Mouse (Mus musculus) erythroblast, embryonic 14.5 days (primary cell): Measurements from ENCODE around the gene Atoh7. TPM values are rescaled to one million over a fixed set of nuclear protein-coding genes. Genes with fewer than 3 reads are reported as not detected.

Experiments used
- H3K27me3 ChIP-seq: 2 replicates; pipeline ENCODE4 v1.6.1; 2012; ENCODE audit warnings: inconsistent platforms; ENCODE audit not compliant: control insufficient read depth
- H3K36me3 ChIP-seq: 2 replicates; pipeline ENCODE4 v1.6.1; 2012; ENCODE audit warnings: mild to moderate bottlenecking, inconsistent platforms; ENCODE audit not compliant: control insufficient read depth
- H3K4me1 ChIP-seq: 2 replicates; pipeline ENCODE4 v1.6.1; 2012; ENCODE audit warnings: inconsistent platforms; ENCODE audit not compliant: control insufficient read depth
- H3K4me3 ChIP-seq: replicated peaks from 2 replicates; pipeline ENCODE3; 2012; ENCODE audit warnings: moderate library complexity, mild to moderate bottlenecking, inconsistent platforms
- H3K9me3 ChIP-seq: 2 replicates; pipeline ENCODE4 v1.6.1; 2012; ENCODE audit warnings: low read length, inconsistent platforms, mixed read lengths; ENCODE audit not compliant: control insufficient read depth
- GATA1 ChIP-seq: IDR thresholded peaks from 2 replicates; pipeline ENCODE4 v1.6.1; 2012; ENCODE audit warnings: low read length, inconsistent platforms, mixed read lengths
- TAL1 ChIP-seq: IDR thresholded peaks from 3 replicates; pipeline ENCODE4 v1.6.1; 2012; ENCODE audit warnings: low read length, inconsistent platforms, mixed read lengths
- polyA plus RNA-seq: library from polyadenylated mRNA; stranded (reverse); fragments of >175 nt; gene quantifications from 2 replicates; pipeline ENCODE4 v1.2.3, GENCODE M21; 2012

Atoh7 gene
- polyA plus RNA-seq, 1 experiment: not detected

DNA sequence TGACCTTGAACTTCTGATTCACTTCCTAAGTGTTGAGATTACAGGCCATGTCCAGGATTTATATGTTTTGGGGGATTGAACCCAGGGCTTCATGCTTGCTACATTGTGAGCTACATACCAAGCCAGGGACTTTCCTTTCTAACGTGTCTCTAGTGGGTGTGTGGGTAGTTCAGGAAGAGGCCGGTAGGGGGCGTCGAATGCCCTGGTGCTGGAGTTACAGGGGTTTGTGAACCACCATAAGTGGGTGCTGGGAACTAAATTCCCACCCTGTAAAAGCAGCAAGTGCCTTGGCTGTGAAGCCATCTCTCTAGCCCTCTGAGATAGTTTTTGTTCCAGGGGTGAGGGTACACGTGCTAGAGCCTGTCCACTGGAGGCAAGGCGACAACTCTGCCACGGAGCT lies 31.0 kb downstream of the Atoh7 start:
- Histone ChIP-seq H3K9me3 (no peaks in the 10 kb centered on the region; the same call in 1 of the 2 replicates), H3K4me1 (no peaks in the 10 kb centered on the region), H3K27me3 (no peaks in the 10 kb centered on the region; the same call in none of the 2 replicates), H3K36me3 (no peaks in the 10 kb centered on the region), H3K4me3 (no peak overlapping the region)
- no peak for TF ChIP-seq TAL1
- no peak for TF ChIP-seq GATA1

DNA sequence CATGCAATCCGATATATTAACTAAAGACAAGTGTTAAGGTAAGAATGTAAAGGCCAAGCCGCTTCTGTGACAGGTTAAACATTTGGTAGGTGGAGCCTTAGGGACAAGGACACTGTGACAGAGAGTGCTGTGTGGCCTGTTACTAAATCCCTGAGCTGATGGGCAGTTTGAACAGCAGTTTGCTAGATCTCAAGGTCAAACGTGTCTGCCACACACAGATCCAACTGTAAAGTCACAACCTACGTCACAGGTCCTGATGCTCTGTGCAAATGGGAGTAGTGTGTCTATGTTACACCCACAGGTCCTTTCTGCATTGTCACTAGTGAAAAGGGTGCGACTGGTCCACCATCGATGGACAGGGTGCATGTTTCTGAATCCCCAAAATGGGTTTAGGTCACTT lies 32.9 kb downstream of the Atoh7 start:
- Histone ChIP-seq H3K27me3 (peaks cover 6% of the 10 kb centered on the region), H3K4me1 (no peaks in the 10 kb centered on the region), H3K4me3 (no peak overlapping the region), H3K9me3 (no peaks in the 10 kb centered on the region; the same call in 1 of the 2 replicates), H3K36me3 (no peaks in the 10 kb centered on the region)
- TF ChIP-seq GATA1: no peak
- TF ChIP-seq TAL1: no peak

DNA sequence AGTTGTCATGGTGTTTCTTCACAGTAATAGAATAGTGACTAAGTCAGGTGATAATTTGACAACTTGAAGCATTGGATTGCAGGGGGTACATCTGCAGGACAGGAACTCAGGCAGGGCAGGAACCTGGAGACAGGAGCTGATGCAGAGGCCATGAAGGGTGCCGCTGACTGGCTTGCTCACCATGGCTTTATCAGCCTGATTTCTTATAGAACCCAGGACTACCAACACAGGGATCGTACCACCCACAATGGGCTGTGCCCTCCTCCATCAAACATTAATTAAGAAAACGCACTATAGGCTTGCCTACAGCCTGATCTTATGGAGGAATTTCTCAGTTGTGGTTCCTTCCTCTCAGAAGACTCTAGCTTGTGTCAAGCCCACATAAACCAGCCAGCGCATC lies 33.9 kb downstream of the Atoh7 start:
- Histone ChIP-seq H3K36me3 (no peaks in the 10 kb centered on the region), H3K4me3 (no peak overlapping the region), H3K9me3 (no peaks in the 10 kb centered on the region), H3K27me3 (peaks cover 6% of the 10 kb centered on the region), H3K4me1 (no peaks in the 10 kb centered on the region)
- TF ChIP-seq TAL1 (no peak), GATA1 (no peak)

DNA sequence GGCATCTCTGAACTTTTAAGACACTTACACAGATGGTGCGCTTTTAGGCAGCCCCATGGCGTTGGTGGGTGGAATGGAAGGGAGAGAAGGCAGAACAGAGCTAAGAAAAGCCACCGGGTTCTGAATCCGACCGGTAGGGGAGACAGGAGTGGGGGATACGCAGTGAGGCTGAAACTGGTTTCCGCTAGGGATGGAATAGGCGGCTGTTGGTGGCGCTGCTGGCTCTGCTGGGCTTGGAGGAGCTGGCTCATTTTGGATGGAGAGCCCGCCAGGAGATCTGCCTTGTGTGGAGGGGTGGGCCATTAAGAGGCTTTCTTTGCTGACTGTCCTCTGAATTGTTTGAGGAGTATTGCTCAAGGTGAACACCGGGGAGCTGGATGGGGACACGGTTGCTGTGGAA lies 36.2 kb downstream of the Atoh7 start:
- peaks cover 6% of the 10 kb centered on the region for H3K27me3 ChIP-seq
- H3K9me3 ChIP-seq: no peaks in the 10 kb centered on the region
- H3K4me3 ChIP-seq: no peak overlapping the region
- no peaks in the 10 kb centered on the region for H3K4me1 ChIP-seq
- no peaks in the 10 kb centered on the region for H3K36me3 ChIP-seq
- TF ChIP-seq TAL1: no peak
- no peak for TF ChIP-seq GATA1

DNA sequence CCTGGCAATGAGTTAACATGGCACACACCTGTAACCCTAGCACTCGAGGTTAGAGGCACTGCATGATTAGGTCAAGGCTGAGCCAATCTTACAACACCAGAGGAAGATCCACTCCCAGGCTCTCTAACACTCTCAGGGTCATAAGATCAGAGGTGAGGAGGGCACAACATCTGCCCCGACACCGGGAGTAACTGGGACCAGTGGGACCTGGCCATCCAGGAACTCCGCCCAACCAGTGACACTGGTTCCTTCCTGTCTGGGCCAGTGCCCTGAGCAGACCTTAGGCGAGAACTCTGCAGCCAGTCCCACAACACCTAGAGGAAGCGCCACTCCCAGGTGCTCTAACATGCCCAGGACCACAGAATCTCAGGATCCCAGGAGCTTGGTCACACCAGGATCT lies 37.0 kb downstream of the Atoh7 start:
- Histone ChIP-seq H3K27me3 (peaks cover 6% of the 10 kb centered on the region), H3K4me3 (no peak overlapping the region), H3K4me1 (no peaks in the 10 kb centered on the region), H3K36me3 (no peaks in the 10 kb centered on the region), H3K9me3 (no peaks in the 10 kb centered on the region)
- TF ChIP-seq GATA1 (no peak), TAL1 (no peak)

DNA sequence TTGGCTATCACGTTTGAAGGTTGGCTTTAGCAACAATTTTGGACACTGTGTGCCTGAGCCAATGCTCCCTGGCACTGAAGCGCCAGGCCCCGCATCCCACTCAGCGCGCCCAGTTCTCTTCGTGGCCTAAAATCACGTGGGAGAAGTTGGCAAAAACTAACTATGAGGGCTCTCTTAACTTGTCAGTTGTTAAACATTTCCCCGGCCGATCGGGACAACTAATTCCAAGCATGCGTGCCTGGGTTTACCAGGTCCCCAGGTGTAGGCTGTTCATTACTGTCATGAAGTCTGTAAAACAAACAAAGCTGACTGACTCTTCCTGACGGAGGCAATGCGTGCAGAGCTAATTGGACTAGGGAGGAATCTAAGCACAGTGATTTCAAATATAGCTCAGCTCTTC lies 43.2 kb downstream of the Atoh7 start:
- Histone ChIP-seq H3K27me3 (no peaks in the 10 kb centered on the region), H3K4me1 (peaks cover 3% of the 10 kb centered on the region), H3K9me3 (no peaks in the 10 kb centered on the region), H3K4me3 (no peak overlapping the region), H3K36me3 (no peaks in the 10 kb centered on the region)
- TF ChIP-seq TAL1 (no peak), GATA1 (no peak)

Other genes starting within 250 kb of the Atoh7 start
- 0.11 TPM in 1 of 2 replicates, not detected in the other for gene Tet1, start 190.7 kb upstream of the Atoh7 start, polyA plus RNA-seq
- gene Slc25a16, start 179.0 kb upstream of the Atoh7 start, polyA plus RNA-seq: 0.33 and 0.58 TPM in 2 replicates
- 1.0 and 1.6 TPM in 2 replicates for gene Dna2, start 152.6 kb upstream of the Atoh7 start, polyA plus RNA-seq
- gene Rufy2, start 119.4 kb upstream of the Atoh7 start, polyA plus RNA-seq: not detected in 2 replicates
- 2.2 and 2.4 TPM in 2 replicates for gene Hnrnph3, start 75.4 kb upstream of the Atoh7 start, polyA plus RNA-seq
- gene Pbld2, start 75.3 kb upstream of the Atoh7 start, polyA plus RNA-seq: not detected in 2 replicates
- gene Pbld1, start 39.5 kb upstream of the Atoh7 start, polyA plus RNA-seq: not detected in 2 replicates
- not detected in 2 replicates for gene Mypn, start 104.3 kb downstream of the Atoh7 start, polyA plus RNA-seq
- gene Herc4, start 144.2 kb downstream of the Atoh7 start, polyA plus RNA-seq: 1.4 and 1.7 TPM in 2 replicates